ENCODE assay signal across 28 mouse cellular contexts in genomic region chr4:89487416-89488165, GRCm38 (mm10).
DNase-seq lines count a peak whose midpoint lies in the region; ATAC-seq and TF ChIP-seq lines count a peak whose summit lies in the region.
"Had no signal": no experiment of that assay in that cellular context is flagged by ENCODE, and none has a peak within 500 bp of the region (broad histone marks: within the 10 kb centered on the region; RNA-seq: fewer than 3 reads in every experiment).

No protein-coding gene starts in this region.

- H3K36me3 ChIP-seq in liver, embryonic 13.5 days, result no peaks in the 10 kb centered on the region
- H3K36me3 ChIP-seq in liver, embryonic 11.5 days (ENCODE audit: control insufficient read depth, insufficient read depth, low read length), result no peaks in the 10 kb centered on the region
- H3K36me3 ChIP-seq in megakaryocyte, embryonic 14.5 days (replicated peaks; ENCODE audit: low read length), result peaks cover 6% of the 10 kb centered on the region
- H3K36me3 ChIP-seq: embryonic facial prominence, embryonic 10.5 days; forebrain, embryonic 10.5 days; midbrain, embryonic 15.5 days had no signal

- no peaks in the 10 kb centered on the region for H3K27me3 ChIP-seq in liver, embryonic 13.5 days
- H3K27me3 ChIP-seq in liver, embryonic 11.5 days (replicated peaks; ENCODE audit: control insufficient read depth, insufficient read depth, low read length), result no peaks in the 10 kb centered on the region
- no peaks in the 10 kb centered on the region for H3K27me3 ChIP-seq in megakaryocyte, embryonic 14.5 days (replicated peaks)
- H3K27me3 ChIP-seq: midbrain, embryonic 15.5 days had no signal

- peaks cover 26% of the 10 kb centered on the region for H3K4me1 ChIP-seq in liver, embryonic 13.5 days (replicated peaks)
- H3K4me1 ChIP-seq in liver, embryonic 11.5 days (replicated peaks; ENCODE audit: control insufficient read depth, insufficient read depth, low read length), result peaks cover 4% of the 10 kb centered on the region; the same call in 1 of the 2 replicates
- peaks cover 35% of the 10 kb centered on the region for H3K4me1 ChIP-seq in bone marrow macrophage, adult 2 months (ENCODE audit: control insufficient read depth, insufficient read depth, low read length)
- peaks cover 56% of the 10 kb centered on the region for H3K4me1 ChIP-seq in megakaryocyte, embryonic 14.5 days
- H3K4me1 ChIP-seq: forebrain, embryonic 10.5 days; midbrain, embryonic 15.5 days had no signal

- ATAC-seq in liver, embryonic 13.5 days (ENCODE audit: low read depth), result no peak
- no peak for ATAC-seq in liver, embryonic 11.5 days (replicated peaks; ENCODE audit: low FRiP score)
- ATAC-seq in cerebellum, adult (ENCODE audit: insufficient number of reproducible peaks, low FRiP score, low TSS enrichment), result no peak
- ATAC-seq: forebrain, postnatal 0 days; inflammation-experienced regulatory T-cells, adult 6 months; midbrain, embryonic 15.5 days had no signal

- no peaks in the 10 kb centered on the region for H3K9me3 ChIP-seq in liver, embryonic 13.5 days (replicated peaks)
- no peaks in the 10 kb centered on the region for H3K9me3 ChIP-seq in liver, embryonic 11.5 days (ENCODE audit: control insufficient read depth, low read length)
- peaks cover 5% of the 10 kb centered on the region for H3K9me3 ChIP-seq in megakaryocyte, embryonic 14.5 days
- H3K9me3 ChIP-seq: embryonic facial prominence, embryonic 10.5 days; forebrain, embryonic 10.5 days; midbrain, embryonic 15.5 days had no signal

- no peak for TF ChIP-seq CTCF in bone marrow macrophage, adult 2 months (IDR thresholded peaks at IDR 0.05; ENCODE audit: low read depth, low read length)

- H3K4me3 ChIP-seq in liver, embryonic 13.5 days (replicated peaks), result no peak overlapping the region
- no peak overlapping the region for H3K4me3 ChIP-seq in liver, embryonic 11.5 days (ENCODE audit: low read depth, low read length)
- H3K4me3 ChIP-seq in bone marrow macrophage, adult 2 months (ENCODE audit: insufficient read depth, low read length), result no peak overlapping the region
- peak overlapping the region; percentile 79 for H3K4me3 ChIP-seq in megakaryocyte, embryonic 14.5 days (replicated peaks)
- H3K4me3 ChIP-seq: embryonic facial prominence, embryonic 10.5 days; forebrain, embryonic 10.5 days; heart, adult 2 months; left cerebral cortex, adult 2 months; midbrain, embryonic 15.5 days had no signal

- no peak overlapping the region for H3K9ac ChIP-seq in liver, embryonic 13.5 days
- no peak overlapping the region for H3K9ac ChIP-seq in liver, embryonic 11.5 days (ENCODE audit: low read depth, low read length)
- H3K9ac ChIP-seq: forebrain, postnatal 0 days; hindbrain, embryonic 14.5 days; liver, postnatal 0 days; midbrain, embryonic 15.5 days had no signal

- H3K4me2 ChIP-seq in liver, embryonic 13.5 days, result 0 out of 2 replicates have a peak overlapping the region, but pooled peaks have one; percentile 2
- H3K4me2 ChIP-seq in liver, embryonic 11.5 days, result no peak overlapping the region
- H3K4me2 ChIP-seq: hindbrain, embryonic 14.5 days; midbrain, embryonic 15.5 days had no signal

- no peak for DNase-seq in liver, embryonic 13.5 days
- no peak for DNase-seq in liver, embryonic 11.5 days (ENCODE audit: low spot score)
- no peak for DNase-seq in spleen, postnatal 36 days (ENCODE audit: low spot score in 2 of 2)
- DNase-seq in adrenal gland, adult (ENCODE audit: inconsistent age in 2 of 2, low spot score in 1 of 2), result no peak
- DNase-seq: adrenal gland, adult 2 months; B cell, adult 2 months; cerebellum, adult 8-10 months; forebrain, postnatal 0 days; gastrocnemius, postnatal 14 days; heart, adult 2 months; heart, postnatal 4 days; kidney, adult 18-20 months; layer of hippocampus, adult 9-11 months; liver, postnatal 0 days; lung, postnatal 10 days; right cerebral cortex, adult 18-20 months; thymus, adult 2 months; thymus, postnatal 4 days had no signal

- H3K27ac ChIP-seq in liver, embryonic 13.5 days, result peak overlapping the region; percentile 32; the same call in 1 of the 2 replicates
- no peak overlapping the region for H3K27ac ChIP-seq in liver, embryonic 11.5 days (ENCODE audit: low read depth, low read length)
- peak overlapping the region; percentile 24; the same call in 1 of the 2 replicates for H3K27ac ChIP-seq in bone marrow macrophage, adult 2 months (ENCODE audit: insufficient read depth, low read depth, low read length)
- H3K27ac ChIP-seq: embryonic facial prominence, embryonic 10.5 days; forebrain, embryonic 10.5 days; heart, adult 2 months; hindbrain, embryonic 14.5 days; left cerebral cortex, adult 2 months; midbrain, embryonic 15.5 days; stomach, postnatal 0 days had no signal

- no peak for TF ChIP-seq POLR2A in bone marrow macrophage, adult 2 months (IDR thresholded peaks at IDR 0.05; ENCODE audit: borderline replicate concordance, low read depth, low read length)

- 64% methylated on average over 5 of the region's 5 CpGs for WGBS in liver, embryonic 13.5 days (ENCODE audit: insufficient replicate concordance)
- WGBS in liver, embryonic 11.5 days, result 71% methylated on average over 5 of the region's 5 CpGs
